Mouse (Mus musculus): Measurements from ENCODE around the gene Dcst2.

DNA sequence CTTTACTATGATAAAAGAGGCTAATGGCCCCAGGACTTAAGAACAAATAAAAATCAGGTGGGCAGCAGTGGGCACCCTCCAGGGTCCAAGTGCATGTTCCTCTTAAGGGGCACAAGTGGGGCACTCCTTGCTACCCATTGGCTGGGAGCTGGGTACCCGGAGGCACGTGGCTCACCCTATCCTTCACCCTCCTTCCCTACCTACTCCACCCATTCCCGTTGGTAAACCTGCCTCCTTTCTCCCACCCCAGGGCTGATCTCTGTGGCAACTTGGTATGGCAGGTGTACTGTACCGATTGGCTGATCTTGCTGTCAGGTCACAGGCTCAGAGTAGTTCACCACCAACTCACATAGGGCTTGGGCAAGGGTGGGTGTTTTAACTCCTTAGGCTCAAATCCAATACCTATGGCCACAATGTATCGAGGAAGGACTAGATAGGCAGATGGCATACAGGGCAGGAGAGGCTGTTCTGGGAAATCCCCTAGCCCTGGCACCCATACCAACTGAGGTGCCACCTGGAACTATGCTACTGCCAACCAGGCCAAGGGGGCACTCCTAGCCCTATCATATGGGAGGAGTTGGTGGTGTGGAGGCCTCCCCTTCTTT, 22.0 kb downstream of the Dcst2 start:
- TF ChIP-seq CTCF (IDR thresholded peaks at IDR 0.05; ENCODE audit: low read depth) (no peak), EP300 (IDR thresholded peaks at IDR 0.05; ENCODE audit: low read depth) (no peak)

Measured in liver, embryonic 14.5 days (tissue).